Mouse (Mus musculus): ENCODE data around the gene Gpc1. TPM values are rescaled to one million over a fixed set of nuclear protein-coding genes. Genes with fewer than 3 reads are reported as not detected.

Gpc1 gene
- 99.9 and 114 TPM in 2 replicates for polyA plus RNA-seq (2012; rRNA removed)

DNA sequence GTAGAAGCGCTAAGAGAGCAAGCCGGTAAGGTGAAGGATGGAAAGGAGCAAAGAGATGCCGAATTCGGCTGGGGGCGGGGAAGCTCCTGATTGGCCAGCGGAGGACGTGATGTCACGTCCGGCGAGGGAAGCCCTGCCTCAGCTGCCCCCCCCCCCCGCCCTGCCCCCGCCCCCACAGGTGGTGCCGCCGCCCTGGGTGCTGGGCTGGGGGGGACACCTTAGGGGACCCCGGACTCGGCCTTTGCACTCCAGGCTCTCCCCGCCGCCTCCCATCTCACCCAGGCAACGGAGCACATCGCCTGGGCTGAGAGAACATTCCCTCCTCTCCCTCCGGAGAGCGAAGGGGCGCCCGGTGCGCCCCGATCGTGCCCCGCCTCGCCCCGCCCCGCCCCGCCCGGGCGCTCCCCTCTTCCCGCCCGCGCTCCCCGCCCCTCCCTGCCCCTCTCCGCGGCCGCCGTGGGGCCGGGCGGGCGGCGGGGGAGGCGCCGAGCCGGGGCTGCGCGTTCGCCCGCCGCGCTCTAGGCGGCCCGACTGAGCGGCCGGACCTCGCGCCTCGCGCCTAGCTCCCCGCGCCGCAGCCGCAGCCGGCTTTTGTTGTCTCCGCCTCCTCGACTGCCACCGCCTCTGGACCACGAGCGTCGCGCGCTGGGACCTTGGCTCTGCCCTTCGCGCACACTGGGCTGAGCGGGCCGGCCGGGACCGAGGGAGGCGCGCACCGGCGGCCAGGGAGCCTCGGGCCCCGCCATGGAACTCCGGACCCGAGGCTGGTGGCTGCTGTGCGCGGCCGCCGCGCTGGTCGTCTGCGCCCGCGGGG is at the start of gene Gpc1:
TSS of gene Gpc1 (plus strand) at position 458 of the 814 bp plus-strand sequence.

DNA sequence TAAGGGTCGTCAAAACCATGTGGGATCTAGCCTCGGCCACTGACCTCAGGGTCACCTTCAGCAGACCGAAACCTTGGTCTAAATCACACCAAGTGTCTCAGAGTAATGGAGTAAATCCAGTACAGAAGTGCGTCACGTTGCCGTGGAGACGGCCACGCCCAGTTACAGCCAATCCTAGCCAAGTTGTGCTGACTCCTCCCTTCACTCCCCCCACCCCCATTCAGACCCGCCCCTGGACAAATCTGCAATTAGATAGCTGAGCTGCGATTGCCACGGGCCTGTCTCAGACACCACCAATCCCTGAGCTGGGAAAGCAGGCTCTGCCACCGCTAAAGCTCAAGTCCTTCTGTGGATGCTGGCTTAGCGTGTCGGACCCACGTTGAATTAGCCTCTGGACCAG is 71.3 kb downstream of the Gpc1 start, which contains the start of gene Ankmy1:
TSS of gene Ankmy1 (minus strand) at position 121 of the 400 bp plus-strand sequence.

DNA sequence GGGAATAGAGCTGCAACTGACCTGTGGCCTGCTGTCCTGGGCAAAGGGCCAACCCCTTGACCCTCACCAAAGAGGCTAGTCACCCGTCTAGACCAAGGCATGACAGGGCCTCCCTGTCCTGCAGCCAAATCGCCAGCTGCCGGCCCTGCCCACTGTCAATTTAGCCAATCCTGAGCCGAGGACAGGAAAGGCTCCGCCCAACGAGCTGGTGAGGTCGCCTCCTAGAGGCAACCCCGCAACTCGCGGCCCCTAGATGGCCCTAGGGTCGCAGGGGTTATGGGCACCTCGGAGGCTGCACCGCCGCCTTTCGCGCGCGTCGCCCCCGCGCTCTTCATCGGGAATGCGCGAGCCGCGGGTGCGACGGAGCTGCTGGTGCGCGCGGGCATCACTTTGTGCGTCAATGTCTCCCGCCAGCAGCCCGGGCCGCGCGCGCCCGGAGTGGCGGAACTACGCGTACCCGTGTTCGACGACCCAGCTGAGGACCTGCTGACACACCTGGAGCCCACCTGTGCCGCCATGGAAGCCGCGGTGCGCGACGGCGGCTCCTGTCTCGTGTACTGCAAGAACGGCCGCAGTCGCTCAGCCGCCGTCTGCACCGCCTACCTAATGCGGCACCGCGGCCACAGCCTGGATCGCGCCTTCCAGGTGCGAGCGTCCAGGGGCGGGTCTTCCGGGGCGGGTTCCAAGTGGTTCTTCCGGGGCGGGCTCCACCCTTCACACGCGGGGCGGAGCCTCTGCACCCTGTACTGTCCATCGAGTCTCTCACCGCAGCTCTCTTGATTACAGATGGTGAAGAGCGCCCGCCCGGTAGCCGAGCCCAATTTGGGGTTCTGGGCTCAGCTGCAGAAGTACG is 75.6 kb downstream of the Gpc1 start, which contains the start of gene Dusp28:
TSS of gene Dusp28 (plus strand) at position 203 of the 853 bp plus-strand sequence.

Other genes with a start within 250 kb of the Gpc1 start
- gene Olfr1412, start 245.9 kb upstream of the Gpc1 start, polyA plus RNA-seq (2012; rRNA removed): not detected in 2 replicates
- gene Olfr1411, start 237.2 kb upstream of the Gpc1 start, polyA plus RNA-seq (2012; rRNA removed): not detected in 2 replicates
- gene Olfr1410, start 225.9 kb upstream of the Gpc1 start, polyA plus RNA-seq (2012; rRNA removed): not detected in 2 replicates
- not detected in 2 replicates for gene Olfr12, start 213.9 kb upstream of the Gpc1 start, polyA plus RNA-seq (2012; rRNA removed)
- 38.1 and 77.4 TPM in 2 replicates for gene Cops9, start 189.7 kb upstream of the Gpc1 start, polyA plus RNA-seq (2012; rRNA removed)
- 0.31 TPM in 1 of 2 replicates, not detected in the other for gene Otos, start 182.8 kb upstream of the Gpc1 start, polyA plus RNA-seq (2012; rRNA removed)
- gene Ankmy1, start 71.3 kb downstream of the Gpc1 start, polyA plus RNA-seq (2012; rRNA removed): 0.60 and 0.76 TPM in 2 replicates
- gene Dusp28, start 75.3 kb downstream of the Gpc1 start, polyA plus RNA-seq (2012; rRNA removed): 44.4 and 52.9 TPM in 2 replicates
- 211 and 246 TPM in 2 replicates for gene Rnpepl1, start 79.1 kb downstream of the Gpc1 start, polyA plus RNA-seq (2012; rRNA removed)
- gene Capn10, start 102.7 kb downstream of the Gpc1 start, polyA plus RNA-seq (2012; rRNA removed): 50.7 and 56.3 TPM in 2 replicates
- 4.5 and 4.9 TPM in 2 replicates for gene Gpr35, start 119.2 kb downstream of the Gpc1 start, polyA plus RNA-seq (2012; rRNA removed)
- gene Aqp12, start 174.7 kb downstream of the Gpc1 start, polyA plus RNA-seq (2012; rRNA removed): 0.87 and 2.1 TPM in 2 replicates

Data from ovary, adult 2 months (tissue).